Mouse (Mus musculus): ENCODE results near the gene Hdgfl1. TPM values are rescaled to one million over a fixed set of nuclear protein-coding genes. Genes with fewer than 3 reads are reported as not detected.

Gene Hdgfl1
- total RNA-seq, 2 experiments from 2014 or later, result not detected

GRCm38 (mm10) chr13:26719146-26719715, 50.7 kb downstream of the Hdgfl1 start:
- no peak for DNase-seq (ENCODE audit: low spot score in 2 of 2)
- TF ChIP-seq CTCF (conservative IDR thresholded peaks at IDR 0.05), result no peak
- Histone ChIP-seq H3K27ac (no peak overlapping the region), H3K4me3 (no peak overlapping the region)
